Mouse (Mus musculus): ENCODE results near the gene Ptprg.

DNA sequence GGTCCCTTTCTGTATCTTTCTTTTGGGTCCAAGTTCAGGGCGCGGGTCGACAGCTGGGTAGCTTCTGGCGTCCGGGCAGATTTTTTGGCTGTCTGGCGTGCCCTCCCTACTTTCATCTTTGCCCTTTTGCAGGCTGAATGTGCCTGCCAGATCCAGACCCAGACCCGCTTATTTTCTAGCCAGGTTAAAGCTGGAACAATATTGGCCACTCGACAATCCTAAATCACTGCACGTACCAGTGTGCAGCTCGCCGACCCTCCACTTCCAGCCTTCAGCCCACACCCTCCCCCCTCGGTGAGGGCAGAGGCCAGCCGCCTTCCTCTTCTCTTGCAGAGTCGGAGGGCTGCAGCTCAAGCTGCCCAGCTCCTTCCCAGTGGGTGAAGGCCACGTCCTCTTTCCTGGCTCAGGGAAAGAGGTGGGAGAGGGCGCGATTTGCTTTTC lies 1.7 kb downstream of the Ptprg start:
- no peak for TF ChIP-seq CTCF (IDR thresholded peaks at IDR 0.05; ENCODE audit: control insufficient read depth, insufficient read depth, insufficient replicate concordance, low read depth, low read length)
- TF ChIP-seq POLR2A (IDR thresholded peaks at IDR 0.05; ENCODE audit: control insufficient read depth, low read depth, low read length), result no peak
